Mouse (Mus musculus): ENCODE measurements around the gene Gm17720. TPM values are rescaled to one million over a fixed set of nuclear protein-coding genes. Genes with fewer than 3 reads are reported as not detected.

Gm17720 gene
- total and polyA plus RNA-seq, 2 experiments from 2014 or later = not detected

DNA sequence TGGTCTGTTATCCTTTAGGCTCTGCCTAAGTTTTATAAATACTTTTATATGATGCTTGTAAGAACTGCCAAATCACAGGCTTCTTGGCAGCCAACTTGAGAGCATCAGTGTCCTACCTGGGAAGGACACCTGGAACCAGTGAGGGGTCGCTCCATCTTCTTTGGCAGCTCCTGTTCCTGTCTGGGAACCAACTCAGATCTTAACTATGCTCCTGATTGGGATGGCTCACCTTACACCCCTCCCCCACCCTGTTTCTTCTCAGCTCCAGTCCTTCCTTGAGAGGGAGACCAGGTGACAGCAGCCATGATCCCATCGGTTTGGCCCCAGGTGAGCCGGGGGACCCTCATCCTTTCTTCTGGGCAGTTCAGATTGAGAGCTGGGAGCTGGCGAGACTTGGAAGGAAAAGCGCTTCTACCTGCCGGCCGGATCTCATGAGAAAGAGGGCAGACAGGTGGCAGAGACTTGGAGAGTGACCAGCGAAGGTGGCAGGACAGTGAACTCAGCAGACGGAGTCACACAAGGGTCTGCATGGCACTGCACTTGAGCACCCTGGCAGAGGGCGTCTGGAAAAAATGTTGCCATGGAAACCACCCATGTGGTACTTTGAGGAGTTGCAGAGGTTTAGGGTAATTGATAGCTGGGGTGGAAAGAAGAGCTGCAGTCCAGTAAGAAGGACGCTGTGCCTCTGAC, 20.0 kb downstream of the Gm17720 start:
- TF ChIP-seq CTCF (IDR thresholded peaks at IDR 0.05; ENCODE audit: low read depth) (no peak), EP300 (IDR thresholded peaks at IDR 0.05; ENCODE audit: low read depth) (no peak)

DNA sequence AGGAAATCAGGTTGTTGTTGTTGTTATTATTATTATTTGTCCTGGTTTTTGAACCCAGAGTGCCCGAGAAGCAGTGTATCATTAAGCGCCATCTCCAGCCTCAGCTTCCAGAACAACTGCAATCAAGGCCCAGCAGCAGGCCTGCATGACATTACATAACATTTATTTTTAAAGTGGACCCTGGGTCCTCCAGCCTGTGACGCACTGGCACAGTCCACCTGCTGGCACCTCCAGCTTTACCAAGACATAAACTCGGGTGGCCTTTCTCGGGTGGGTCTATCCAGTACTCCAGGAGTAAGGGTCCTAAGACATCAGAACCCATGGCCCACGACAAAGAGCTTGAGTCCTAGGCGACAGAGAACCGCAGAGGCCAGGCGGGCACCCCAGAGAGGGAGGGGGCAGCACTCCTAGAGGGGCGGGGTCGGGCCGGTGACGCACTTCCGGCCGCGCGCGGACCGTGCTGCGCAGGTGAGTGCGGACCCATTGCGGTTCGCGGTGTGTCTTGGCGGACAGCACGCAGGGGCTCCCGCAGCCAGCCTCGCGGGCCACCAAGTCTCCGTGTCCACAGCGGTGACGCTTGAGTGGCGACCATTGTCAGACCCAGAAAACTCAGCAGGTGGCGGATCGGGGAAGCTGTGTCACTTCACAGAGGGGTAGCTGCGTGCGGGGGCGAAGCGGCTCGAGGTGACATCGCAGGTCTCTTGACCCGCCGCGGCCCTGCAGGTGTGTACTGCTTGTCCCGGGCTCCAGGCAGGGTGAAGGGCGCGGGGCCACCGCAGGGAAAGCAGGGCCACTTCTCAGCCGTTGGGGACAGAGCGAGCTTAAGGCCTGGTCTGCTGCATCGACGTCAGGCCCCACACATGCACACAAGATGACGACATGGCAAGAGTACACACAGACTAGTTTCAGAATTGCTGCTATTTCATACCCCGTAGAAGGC, 23.0 kb downstream of the Gm17720 start, which contains the start of gene Zfp612:
Gene Zfp612 (plus strand): TSS at position 465 of the 940 bp plus-strand sequence.
- WGBS = 7% methylated on average over 54 of the region's 54 CpGs
- peak; percentile 28 for DNase-seq (ENCODE audit: low spot score)
- H3K36me3 ChIP-seq (replicated peaks; ENCODE audit: control insufficient read depth, insufficient read depth, low read length) = 0 out of 2 replicates have a peak, but pooled peaks cover 11% of the 10 kb centered on the region

More for the DNA sequence above, 20.0 kb downstream of the Gm17720 start:
- no peak overlapping the region for H3K4me2 ChIP-seq (ENCODE audit: low read depth, low read length)
- H3K4me3 ChIP-seq (ENCODE audit: low read depth, low read length) = no peak overlapping the region
- H3K4me1 ChIP-seq (ENCODE audit: control insufficient read depth, insufficient read depth) = peaks cover 9% of the 10 kb centered on the region; the same call in 1 of the 2 replicates
- no peaks in the 10 kb centered on the region for H3K27me3 ChIP-seq (ENCODE audit: control insufficient read depth, insufficient read depth, low read length)
- H3K9ac ChIP-seq (replicated peaks; ENCODE audit: low read depth, low read length) = no peak overlapping the region
- H3K9me3 ChIP-seq (replicated peaks; ENCODE audit: control insufficient read depth, low read length) = 0 out of 2 replicates have a peak, but pooled peaks cover 5% of the 10 kb centered on the region
- 79% methylated on average over 11 of the region's 11 CpGs for WGBS
- ATAC-seq (ENCODE audit: insufficient read depth, low read depth) (no peak), DNase-seq (ENCODE audit: low spot score) (no peak)
- H3K27ac ChIP-seq (ENCODE audit: low read depth) = no peak overlapping the region
- peaks cover 35% of the 10 kb centered on the region; the same call in 1 of the 2 replicates for H3K36me3 ChIP-seq (replicated peaks; ENCODE audit: control insufficient read depth, insufficient read depth, low read length)

DNA sequence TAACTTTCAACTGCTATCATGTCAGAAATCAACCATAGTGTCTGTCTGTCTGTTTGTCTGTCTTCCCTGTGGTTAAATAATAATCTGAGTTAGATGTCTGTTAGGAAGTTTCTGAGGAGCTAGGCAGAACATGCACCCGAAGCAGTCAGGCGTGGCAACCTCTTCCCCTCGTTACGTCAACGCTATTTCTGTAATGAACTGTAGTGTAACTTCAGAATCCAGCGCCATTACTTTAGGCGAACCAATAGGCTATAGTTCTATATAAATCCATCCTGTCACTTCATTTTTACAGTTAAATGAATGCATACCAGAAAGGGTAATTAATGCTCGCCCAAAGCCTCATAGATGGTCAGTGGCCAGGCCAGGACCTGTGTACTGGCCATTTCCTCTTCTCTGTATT, 28.1 kb downstream of the Gm17720 start:
- WGBS = 82% methylated on average over 8 of the region's 8 CpGs
- no peaks in the 10 kb centered on the region for H3K27me3 ChIP-seq (ENCODE audit: control insufficient read depth, insufficient read depth, low read length)
- no peak for TF ChIP-seq CTCF (IDR thresholded peaks at IDR 0.05; ENCODE audit: low read depth)
- no peak for TF ChIP-seq EP300 (IDR thresholded peaks at IDR 0.05; ENCODE audit: low read depth)
- no peak for DNase-seq (ENCODE audit: low spot score)
- H3K9me3 ChIP-seq (replicated peaks; ENCODE audit: control insufficient read depth, low read length) = no peaks in the 10 kb centered on the region
- 0 out of 2 replicates have a peak, but pooled peaks cover 4% of the 10 kb centered on the region for H3K4me1 ChIP-seq (ENCODE audit: control insufficient read depth, insufficient read depth)
- no peak overlapping the region for H3K27ac ChIP-seq (ENCODE audit: low read depth)
- no peak overlapping the region for H3K4me2 ChIP-seq (ENCODE audit: low read depth, low read length)
- no peak for ATAC-seq (ENCODE audit: insufficient read depth, low read depth)
- no peak overlapping the region for H3K9ac ChIP-seq (replicated peaks; ENCODE audit: low read depth, low read length)
- no peaks in the 10 kb centered on the region for H3K36me3 ChIP-seq (replicated peaks; ENCODE audit: control insufficient read depth, insufficient read depth, low read length)
- H3K4me3 ChIP-seq (ENCODE audit: low read depth, low read length) = no peak overlapping the region

More for the DNA sequence above, 23.0 kb downstream of the Gm17720 start, which contains the start of gene Zfp612:
- TF ChIP-seq CTCF (IDR thresholded peaks at IDR 0.05; ENCODE audit: low read depth) (no peak), EP300 (IDR thresholded peaks at IDR 0.05; ENCODE audit: low read depth) (no peak)
- peaks cover 9% of the 10 kb centered on the region; the same call in 1 of the 2 replicates for H3K4me1 ChIP-seq (ENCODE audit: control insufficient read depth, insufficient read depth)
- H3K9me3 ChIP-seq (replicated peaks; ENCODE audit: control insufficient read depth, low read length) = no peaks in the 10 kb centered on the region
- H3K4me2 ChIP-seq (ENCODE audit: low read depth, low read length) = peak within 1 kb of the TSS; percentile 75
- no peaks in the 10 kb centered on the region for H3K27me3 ChIP-seq (ENCODE audit: control insufficient read depth, insufficient read depth, low read length)
- peak within 1 kb of the TSS; percentile 55 for H3K4me3 ChIP-seq (ENCODE audit: low read depth, low read length)
- H3K9ac ChIP-seq (replicated peaks; ENCODE audit: low read depth, low read length) = peak within 1 kb of the TSS; percentile 32
- H3K27ac ChIP-seq (ENCODE audit: low read depth) = no peak within 1 kb of the TSS
- ATAC-seq (ENCODE audit: insufficient read depth, low read depth) = peak; percentile 92

DNA sequence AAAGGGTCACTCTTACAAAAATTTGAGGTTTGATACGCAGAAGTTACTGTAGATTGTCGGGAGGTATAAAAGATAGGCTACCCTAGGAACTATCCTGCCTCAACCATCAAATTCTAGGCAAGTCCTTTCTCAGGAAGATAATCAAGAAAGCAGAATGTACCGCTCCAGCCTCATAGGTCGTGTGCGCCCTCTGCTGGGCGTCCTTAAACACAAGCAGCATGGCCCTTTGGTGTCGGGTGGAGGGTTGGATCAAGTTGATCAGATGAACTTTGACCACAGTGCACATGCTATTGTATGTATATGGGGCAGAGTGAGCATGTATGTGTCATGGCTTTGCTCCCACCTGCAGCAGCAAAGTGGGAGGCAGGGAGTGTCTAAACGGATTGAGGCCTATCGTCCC, 31.0 kb downstream of the Gm17720 start:
- WGBS = 14% methylated on average over 9 of the region's 9 CpGs

DNA sequence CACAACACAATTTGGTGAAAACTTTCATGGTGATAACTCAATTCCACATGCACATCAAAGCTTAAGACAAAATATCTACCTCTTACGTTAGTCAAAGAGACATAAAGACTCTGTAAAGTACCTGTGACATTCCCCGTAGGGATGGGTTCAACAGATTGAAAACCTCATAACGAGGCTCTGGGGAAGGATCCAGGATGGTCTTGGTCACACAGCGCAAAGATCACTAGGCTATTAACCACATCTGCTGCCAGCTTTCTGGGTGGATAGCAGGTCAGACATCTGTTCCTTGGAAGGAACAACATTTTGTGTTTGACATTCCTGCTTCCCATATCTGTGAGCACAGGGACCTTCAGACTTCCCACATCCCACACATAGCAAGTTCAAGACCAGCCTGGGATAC, 32.8 kb downstream of the Gm17720 start:
- Histone ChIP-seq H3K4me2 (ENCODE audit: low read depth, low read length) (no peak overlapping the region), H3K4me3 (ENCODE audit: low read depth, low read length) (no peak overlapping the region), H3K27ac (ENCODE audit: low read depth) (no peak overlapping the region), H3K27me3 (ENCODE audit: control insufficient read depth, insufficient read depth, low read length) (no peaks in the 10 kb centered on the region), H3K9ac (replicated peaks; ENCODE audit: low read depth, low read length) (no peak overlapping the region), H3K36me3 (replicated peaks; ENCODE audit: control insufficient read depth, insufficient read depth, low read length) (no peaks in the 10 kb centered on the region), H3K4me1 (ENCODE audit: control insufficient read depth, insufficient read depth) (no peaks in the 10 kb centered on the region), H3K9me3 (replicated peaks; ENCODE audit: control insufficient read depth, low read length) (0 out of 2 replicates have a peak, but pooled peaks cover 2% of the 10 kb centered on the region)
- no peak for DNase-seq (ENCODE audit: low spot score)
- TF ChIP-seq EP300 (IDR thresholded peaks at IDR 0.05; ENCODE audit: low read depth) = no peak
- no peak for TF ChIP-seq CTCF (IDR thresholded peaks at IDR 0.05; ENCODE audit: low read depth)
- ATAC-seq (ENCODE audit: insufficient read depth, low read depth) = no peak
- WGBS = 82% methylated on average over 4 of the region's 4 CpGs

More for the DNA sequence above, 31.0 kb downstream of the Gm17720 start:
- no peak overlapping the region for H3K9ac ChIP-seq (replicated peaks; ENCODE audit: low read depth, low read length)
- no peak overlapping the region for H3K4me3 ChIP-seq (ENCODE audit: low read depth, low read length)
- H3K27ac ChIP-seq (ENCODE audit: low read depth) = no peak overlapping the region
- H3K27me3 ChIP-seq (ENCODE audit: control insufficient read depth, insufficient read depth, low read length) = no peaks in the 10 kb centered on the region
- DNase-seq (ENCODE audit: low spot score) (peak; percentile 66), ATAC-seq (ENCODE audit: insufficient read depth, low read depth) (peak; percentile 44; the same call in 1 of the 2 replicates)
- no peak for TF ChIP-seq EP300 (IDR thresholded peaks at IDR 0.05; ENCODE audit: low read depth)
- TF ChIP-seq CTCF (IDR thresholded peaks at IDR 0.05; ENCODE audit: low read depth) = peak; percentile 98
- H3K9me3 ChIP-seq (replicated peaks; ENCODE audit: control insufficient read depth, low read length) = 0 out of 2 replicates have a peak, but pooled peaks cover 2% of the 10 kb centered on the region
- no peaks in the 10 kb centered on the region for H3K4me1 ChIP-seq (ENCODE audit: control insufficient read depth, insufficient read depth)
- H3K4me2 ChIP-seq (ENCODE audit: low read depth, low read length) = no peak overlapping the region
- H3K36me3 ChIP-seq (replicated peaks; ENCODE audit: control insufficient read depth, insufficient read depth, low read length) = no peaks in the 10 kb centered on the region
